Mouse (Mus musculus) layer of hippocampus, postnatal 36 days (tissue): ENCODE measurements around the gene Tmem220. TPM values are rescaled to one million over a fixed set of nuclear protein-coding genes. Genes with fewer than 3 reads are reported as not detected.

Experiments
- DNase-seq, 2 experiments: peaks; one replicate each; pipeline ENCODE4 v3.0.0; 2022
- total RNA-seq, 2 experiments: library from RNA; stranded (reverse); gene quantifications; 2 replicates each; pipeline ENCODE4 v1.2.3; 2021

The Tmem220 gene
- total RNA-seq, 2 experiments from 2014 or later = 0.42 to 0.56 TPM

DNA sequence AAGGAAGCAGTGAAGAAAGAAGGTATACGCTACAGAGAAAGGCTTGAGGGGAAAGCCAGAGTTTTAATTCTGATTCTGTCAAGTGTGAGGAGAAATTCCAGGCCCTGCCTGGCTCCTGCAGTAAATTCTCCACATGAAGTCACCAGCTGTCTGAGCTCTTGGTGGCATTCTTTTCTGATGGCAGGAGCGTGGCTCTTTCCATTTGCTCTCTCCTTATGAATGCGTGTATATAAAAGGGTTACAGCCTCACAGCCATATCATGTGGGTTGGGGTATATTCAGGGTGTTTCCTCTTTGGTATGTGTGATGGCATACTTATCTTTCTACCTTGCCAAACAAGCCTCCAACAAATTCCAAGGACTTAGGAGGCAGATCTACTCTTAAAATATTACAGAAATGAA is 37.8 kb downstream of the Tmem220 start:
- no peak for DNase-seq

DNA sequence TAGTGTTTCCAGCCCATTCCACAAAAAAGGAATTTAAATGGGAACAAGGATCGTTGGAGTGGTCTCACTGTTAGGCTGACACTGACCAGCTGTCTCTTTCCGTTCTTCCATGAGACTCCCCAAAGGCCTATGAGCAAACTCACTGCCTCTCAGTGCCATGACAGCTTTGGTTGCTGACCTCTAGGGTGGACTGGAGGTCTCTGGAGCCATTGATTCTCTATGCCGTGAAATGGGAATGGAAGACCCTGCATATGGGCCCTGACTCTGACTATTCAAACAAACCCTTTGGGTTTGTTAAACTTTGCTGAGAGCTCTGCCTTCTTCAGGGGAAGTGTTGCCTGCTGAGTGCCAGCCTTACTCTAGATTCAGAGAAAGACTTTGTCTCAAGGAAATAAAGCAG is 42.8 kb downstream of the Tmem220 start:
- no peak for DNase-seq

DNA sequence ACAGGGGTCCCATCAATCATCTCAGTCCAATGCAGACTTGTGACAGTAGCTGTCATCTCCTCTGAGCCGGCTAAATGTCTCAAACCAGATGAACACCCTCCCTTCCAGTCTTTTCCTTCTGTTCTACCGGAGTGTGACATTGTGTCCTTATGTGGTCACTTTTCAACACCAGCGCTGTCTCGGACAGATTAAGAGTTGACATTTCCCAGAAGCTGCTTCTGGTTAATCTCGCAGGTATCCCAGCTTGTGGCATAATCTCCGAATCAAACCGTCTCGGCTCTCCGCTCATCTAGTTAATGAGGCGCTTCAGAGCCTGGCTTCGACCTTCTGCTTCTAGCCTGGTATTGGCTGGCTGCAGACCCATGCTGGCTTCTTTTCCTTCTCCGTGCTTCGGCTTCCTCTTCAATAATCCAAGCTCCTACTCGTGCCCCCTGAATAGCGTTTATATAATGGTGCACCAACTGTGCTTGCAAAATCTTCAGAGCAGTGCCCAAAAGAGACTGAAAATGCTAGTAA is 47.7 kb downstream of the Tmem220 start:
- DNase-seq = no peak

DNA sequence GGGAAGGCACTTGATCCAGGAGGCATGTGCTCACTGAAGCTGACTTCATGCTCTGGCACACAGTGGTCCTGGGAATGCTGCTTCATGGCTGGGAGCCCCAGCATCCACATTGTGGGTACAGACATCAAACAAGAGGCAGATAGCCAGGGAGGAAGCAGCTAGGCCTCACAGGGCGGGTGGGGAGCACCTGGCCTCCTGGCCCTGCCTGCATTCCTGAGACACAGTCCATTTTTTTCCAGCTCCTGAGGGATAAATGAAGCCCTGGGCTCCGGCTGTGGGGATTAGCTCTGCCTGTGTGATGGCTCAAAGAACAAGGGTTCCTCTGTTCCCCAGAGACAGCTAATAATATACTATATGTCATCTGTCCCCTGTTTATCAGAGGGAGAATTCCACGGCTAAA is 50.1 kb downstream of the Tmem220 start:
- DNase-seq = no peak

DNA sequence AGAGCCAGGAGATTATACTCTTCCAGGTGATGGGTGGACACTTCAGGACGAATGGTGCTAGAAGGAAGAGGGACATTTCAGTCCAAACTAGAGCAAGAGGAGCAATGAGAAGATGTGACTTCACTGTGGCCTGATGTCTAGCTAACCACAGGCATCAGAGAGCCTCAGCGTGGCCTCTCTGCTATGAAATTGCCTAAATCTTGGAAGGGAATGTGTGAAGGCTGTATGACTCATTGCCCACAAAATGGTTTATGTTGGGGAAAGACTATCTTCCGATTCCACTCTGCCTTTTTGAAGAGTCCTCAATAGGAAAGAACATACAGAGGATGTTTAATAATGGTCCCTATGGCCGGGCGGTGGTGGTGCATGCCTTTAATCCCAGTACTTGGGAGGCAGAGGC is 51.8 kb downstream of the Tmem220 start:
- DNase-seq = no peak

DNA sequence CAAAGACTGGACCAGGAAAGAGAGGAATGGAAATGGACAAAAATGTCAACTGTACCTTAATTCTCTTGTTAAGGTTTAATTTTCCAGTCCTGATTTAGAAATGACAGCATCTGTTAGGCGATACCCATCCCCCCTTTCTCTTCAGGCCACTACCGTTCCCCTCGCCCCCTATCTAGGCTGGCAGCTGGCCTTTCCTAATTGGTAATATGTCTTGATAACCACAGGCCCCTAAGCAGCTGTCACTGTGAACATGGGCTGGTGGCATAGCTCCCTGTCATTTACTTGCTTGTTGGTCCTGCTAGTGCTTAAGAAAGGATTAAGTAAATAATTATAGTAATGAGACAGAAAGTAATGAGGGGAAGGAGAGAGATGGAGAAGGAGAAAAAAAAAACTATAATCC is 52.5 kb downstream of the Tmem220 start:
- no peak for DNase-seq

DNA sequence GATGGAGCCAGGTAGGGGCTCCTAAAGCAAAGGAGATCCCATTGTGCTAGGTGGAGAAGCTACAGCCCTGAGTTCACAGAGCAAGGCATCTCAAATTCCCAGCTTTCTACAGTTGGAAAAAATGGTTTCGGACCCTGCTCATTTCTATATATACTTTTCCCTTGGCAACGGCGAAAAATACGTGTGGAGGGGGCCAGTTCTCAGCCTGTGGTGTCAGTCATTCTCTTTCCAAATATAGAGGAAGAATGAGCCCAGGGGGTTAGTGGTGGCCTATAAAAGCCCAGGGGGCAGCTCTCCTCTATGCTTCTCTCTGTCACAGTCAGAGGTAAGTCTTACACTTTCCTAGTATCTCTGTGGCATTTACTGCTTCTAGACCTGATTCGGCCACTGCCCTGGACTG is 53.0 kb downstream of the Tmem220 start, which contains the start of gene Myh3:
Gene Myh3 (plus strand): TSS at position 301 of the 400 bp plus-strand sequence.
- DNase-seq = no peak

DNA sequence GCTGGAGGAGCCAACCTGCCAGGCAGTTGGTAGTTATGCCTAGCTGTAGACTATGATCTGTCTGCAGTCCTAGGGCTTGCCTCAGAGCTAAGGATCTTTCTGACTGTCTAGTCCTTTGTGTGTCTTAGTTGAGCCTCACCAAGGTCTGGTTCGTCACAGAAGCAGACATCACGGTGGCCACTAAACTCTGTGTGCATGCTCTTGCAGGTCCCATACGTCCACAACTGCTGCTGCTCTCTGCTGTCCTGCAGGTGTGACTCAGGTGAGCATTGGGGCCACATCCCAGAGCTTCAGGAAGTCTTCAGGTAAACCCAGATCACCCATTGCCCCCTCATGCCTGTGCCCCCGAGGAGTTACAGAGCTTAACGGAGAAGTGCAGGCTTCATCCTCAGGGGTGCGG is 53.9 kb downstream of the Tmem220 start:
- DNase-seq = no peak

DNA sequence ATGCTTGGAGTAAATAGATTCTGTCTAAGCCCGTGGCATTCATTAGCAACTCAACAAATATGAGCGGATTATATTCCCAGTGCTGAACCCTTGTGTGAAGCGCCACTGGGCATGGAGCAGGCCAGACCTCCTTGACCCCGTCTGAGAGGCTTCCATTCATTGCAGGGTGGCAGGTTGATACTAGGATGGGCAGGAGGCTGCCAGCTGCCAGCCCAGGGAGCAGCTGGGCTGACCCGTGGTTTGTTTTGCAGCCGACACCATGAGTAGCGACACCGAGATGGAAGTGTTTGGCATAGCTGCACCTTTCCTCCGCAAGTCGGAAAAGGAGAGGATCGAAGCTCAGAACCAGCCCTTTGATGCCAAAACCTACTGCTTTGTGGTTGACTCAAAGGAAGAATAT is 54.8 kb downstream of the Tmem220 start:
- DNase-seq = no peak

DNA sequence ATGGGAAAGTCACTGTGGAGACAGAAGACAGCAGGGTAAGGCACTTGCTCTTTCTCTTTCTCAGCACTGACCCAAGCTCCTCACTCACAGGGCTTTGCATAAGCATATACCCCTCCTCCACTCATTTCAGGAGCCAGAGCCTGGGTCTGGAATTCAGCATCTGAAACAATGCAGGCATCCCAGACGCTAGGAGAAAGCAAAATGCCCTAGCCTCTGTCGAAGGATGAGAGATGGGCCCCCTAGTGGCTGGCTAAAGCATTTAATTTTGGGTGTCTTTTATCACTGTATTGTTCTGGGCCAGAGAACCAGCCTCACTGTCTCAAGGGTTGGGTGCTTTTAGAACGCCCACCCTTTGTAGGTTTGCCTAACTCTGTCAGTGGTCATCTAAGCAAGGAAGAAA is 55.2 kb downstream of the Tmem220 start:
- DNase-seq = peak in 1 of 2 experiments; percentile 46

DNA sequence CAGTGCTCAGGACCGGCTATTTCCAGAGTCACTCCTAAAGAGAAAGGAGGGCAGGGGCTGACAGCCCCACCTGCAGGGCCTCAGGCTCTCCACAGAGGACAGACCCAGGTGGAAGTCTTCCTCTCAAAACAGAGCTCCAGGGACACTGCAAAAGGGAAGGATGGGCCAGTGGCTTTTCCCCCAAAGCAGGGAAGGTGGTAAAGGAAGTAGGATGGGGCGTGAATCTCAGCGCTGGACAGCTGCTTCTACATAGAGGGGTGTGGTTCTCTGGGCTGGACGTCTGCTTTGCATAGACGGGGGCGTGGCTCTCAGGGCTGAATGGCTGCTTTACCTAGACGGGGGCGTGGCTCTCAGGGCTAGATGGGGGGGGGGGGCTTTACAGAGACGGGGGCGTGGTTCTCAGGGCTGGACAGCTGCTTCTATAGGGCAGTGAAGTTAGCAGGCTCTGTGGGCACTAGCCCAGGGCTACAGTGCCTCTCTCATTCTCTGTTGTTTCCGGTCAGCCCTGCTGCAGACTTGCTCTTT is 56.2 kb downstream of the Tmem220 start:
- DNase-seq = no peak

DNA sequence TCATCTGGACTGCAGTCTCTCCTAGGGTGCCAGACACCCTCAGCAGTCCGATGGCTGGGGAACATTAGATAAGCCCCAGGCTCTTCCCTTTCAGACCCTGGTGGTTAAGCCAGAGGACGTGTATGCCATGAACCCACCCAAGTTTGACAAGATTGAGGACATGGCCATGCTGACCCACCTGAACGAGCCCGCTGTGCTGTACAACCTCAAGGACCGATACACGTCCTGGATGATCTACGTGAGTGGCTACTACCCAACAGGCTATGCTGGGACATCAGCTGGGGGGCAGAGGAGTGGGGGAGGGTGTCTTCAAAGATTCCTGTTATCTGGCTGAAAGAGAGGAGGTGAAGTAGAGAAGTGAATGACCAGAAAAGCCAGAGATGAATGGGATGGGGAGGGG is 57.2 kb downstream of the Tmem220 start:
- no peak for DNase-seq

DNA sequence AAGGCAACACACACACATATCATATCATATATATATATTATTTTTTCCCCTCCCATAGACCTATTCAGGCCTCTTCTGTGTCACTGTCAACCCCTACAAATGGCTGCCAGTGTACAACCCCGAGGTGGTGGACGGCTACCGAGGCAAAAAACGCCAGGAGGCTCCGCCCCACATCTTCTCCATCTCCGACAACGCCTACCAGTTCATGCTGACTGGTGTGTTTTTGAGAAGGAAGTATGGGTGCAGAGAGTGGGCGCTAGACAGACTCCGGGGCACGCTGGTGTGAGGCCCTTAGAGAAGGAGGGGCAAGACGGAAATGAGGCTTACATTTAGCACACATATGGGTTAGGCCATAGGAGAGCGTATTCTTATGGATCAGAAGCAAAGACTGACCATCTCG is 57.8 kb downstream of the Tmem220 start:
- DNase-seq = no peak

DNA sequence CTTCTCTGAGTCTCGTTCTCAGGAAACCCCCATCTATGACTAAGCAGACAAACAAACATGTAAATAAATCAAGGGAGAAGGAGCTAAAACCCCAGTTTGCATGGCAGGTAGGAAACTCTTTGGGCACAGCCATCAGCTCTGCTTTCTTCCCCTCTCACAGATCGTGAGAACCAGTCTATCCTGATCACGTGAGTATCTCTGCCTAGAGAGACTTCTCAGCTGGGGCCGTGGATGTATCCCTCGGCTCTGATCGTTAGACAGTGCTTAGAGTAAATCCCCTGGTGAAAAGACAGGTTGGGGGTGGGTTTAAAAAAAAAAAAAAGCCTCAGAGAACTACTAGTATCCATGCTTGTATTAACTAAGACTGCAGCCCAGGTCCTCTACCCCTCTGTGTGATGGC is 58.3 kb downstream of the Tmem220 start:
- DNase-seq = no peak

DNA sequence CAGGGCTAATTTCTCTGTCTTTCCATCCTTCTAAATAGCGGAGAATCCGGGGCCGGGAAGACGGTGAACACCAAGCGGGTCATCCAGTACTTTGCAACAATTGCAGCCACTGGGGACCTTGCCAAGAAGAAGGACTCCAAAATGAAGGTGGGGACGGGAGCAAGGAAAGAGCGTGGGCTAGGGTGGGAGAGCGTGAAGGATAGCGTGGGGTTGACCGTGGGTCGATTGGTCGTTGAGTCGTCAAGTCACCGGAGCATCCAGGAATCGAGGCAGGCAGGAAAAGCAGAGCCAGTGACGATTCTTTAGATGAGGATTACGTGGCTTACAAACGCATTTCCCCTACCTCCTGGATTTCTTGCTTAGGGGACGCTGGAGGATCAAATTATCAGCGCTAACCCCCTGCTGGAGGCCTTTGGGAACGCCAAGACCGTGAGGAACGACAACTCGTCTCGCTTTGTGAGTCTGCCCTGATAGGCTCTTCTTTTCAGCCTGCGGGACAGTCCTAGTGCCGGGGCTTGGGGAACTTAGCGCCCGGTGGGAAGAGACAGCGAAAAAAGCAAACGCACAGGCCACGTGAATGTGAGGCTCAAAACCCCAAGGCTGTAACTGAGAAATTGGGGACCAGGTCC is 58.9 kb downstream of the Tmem220 start:
- no peak for DNase-seq

Other genes starting within 250 kb of the Tmem220 start
- gene Pirt, start 113.2 kb upstream of the Tmem220 start, total RNA-seq = 1 to 10 TPM; 1.9 TPM
- gene Tmem238l, start 68.5 kb upstream of the Tmem220 start, total RNA-seq = not detected
- gene Adprm, start 27.4 kb downstream of the Tmem220 start, total RNA-seq = 10 to 100 TPM; 24.1 to 30.7 TPM
- gene Sco1, start 27.5 kb downstream of the Tmem220 start, total RNA-seq = 1 to 10 TPM; 9.4 to 9.9 TPM
- gene Myh3, start 53.1 kb downstream of the Tmem220 start, total RNA-seq = under 1 TPM; 0.55 to 0.76 TPM
- gene Myh2, start 145.9 kb downstream of the Tmem220 start, total RNA-seq = under 1 TPM; 0.13 to 0.15 TPM
- gene Myh1, start 174.9 kb downstream of the Tmem220 start, total RNA-seq = under 1 TPM; 0.10 to 0.23 TPM
- under 1 TPM; 0.08 to 0.15 TPM for gene Myh4, start 212.9 kb downstream of the Tmem220 start, total RNA-seq